Mouse (Mus musculus) heart, postnatal 25 days (tissue): Measurements from ENCODE around the gene Fbxl18. TPM values are rescaled to one million over a fixed set of nuclear protein-coding genes. Genes with fewer than 3 reads are reported as not detected.
"Not testable (repeated sequence)": the region's sequence is repeated elsewhere in the genome, so short reads cannot be mapped to it uniquely, and the experiment has no call there.

ENCODE experiments used
- DNase-seq: peaks from one replicate; pipeline ENCODE4 v3.0.0; 2022; ENCODE audit warnings: low spot score
- intact Hi-C: fragments of 180-260 bp; cut with DNase I; formaldehyde crosslinking; loops from one replicate; pipeline ENCODE4 v1.15.1; 2025
- total RNA-seq, 2 experiments: library from RNA; stranded (reverse); gene quantifications; 2 replicates each; pipeline ENCODE4 v1.2.3; 2021

Gene Fbxl18
- total RNA-seq, 2 experiments from 2014 or later = 5.4 to 6.0 TPM

GRCm38 (mm10) chr5:142841372-142842136 lies 53.7 kb downstream of the Fbxl18 start:
- intact Hi-C loops = loop anchor here (1.0 to 2.0 kb wide), 3 partner anchors 19 to 118 kb away; no protein-coding TSS in a partner anchor

GRCm38 (mm10) chr5:142837427-142837826 lies 57.8 kb downstream of the Fbxl18 start:
- intact Hi-C loops, DNase-seq: not testable (repeated sequence)

More at GRCm38 (mm10) chr5:142841372-142842136, 53.7 kb downstream of the Fbxl18 start:
- peak; percentile 13 for DNase-seq

GRCm38 (mm10) chr5:142836891-142837290 lies 58.3 kb downstream of the Fbxl18 start:
- intact Hi-C loops = no loop called here
- DNase-seq = no peak

GRCm38 (mm10) chr5:142833646-142834438 lies 61.4 kb downstream of the Fbxl18 start:
- DNase-seq = no peak
- intact Hi-C loops = no loop called here

- intact Hi-C loops = no loop called here
- no peak for DNase-seq
These were observed 69.1 kb downstream of the Fbxl18 start for GRCm38 (mm10) chr5:142826131-142826530.

GRCm38 (mm10) chr5:142825665-142826064 lies 69.6 kb downstream of the Fbxl18 start:
- intact Hi-C loops = no loop called here
- no peak for DNase-seq

- no peak for DNase-seq
- intact Hi-C loops = loop anchor here (5.0 kb wide), 2 partner anchors 83 to 108 kb away; partner anchors contain the start of gene Actb
These were observed 71.1 kb downstream of the Fbxl18 start for GRCm38 (mm10) chr5:142824091-142824490.

- DNase-seq = peak; percentile 80
- intact Hi-C loops = loop anchor here (2.0 to 5.0 kb wide), 3 partner anchors 17 to 109 kb away; partner anchors contain the start of gene Actb
These were observed 71.8 kb downstream of the Fbxl18 start for GRCm38 (mm10) chr5:142823096-142824062.

GRCm38 (mm10) chr5:142822286-142823095 lies 72.7 kb downstream of the Fbxl18 start:
- intact Hi-C loops = loop anchor here (2.0 to 5.0 kb wide), 3 partner anchors 18 to 110 kb away; partner anchors contain the start of gene Actb
- DNase-seq = no peak

- intact Hi-C loops = loop anchor here (2.0 to 5.0 kb wide), 3 partner anchors 19 to 110 kb away; partner anchors contain the start of gene Actb
- DNase-seq = no peak
These were observed 73.3 kb downstream of the Fbxl18 start for GRCm38 (mm10) chr5:142821974-142822285.

- DNase-seq = peak; percentile 87
- intact Hi-C loops = loop anchor here (5.0 kb wide), 2 partner anchors 86 to 111 kb away; partner anchors contain the start of gene Actb
These were observed 73.8 kb downstream of the Fbxl18 start for GRCm38 (mm10) chr5:142821266-142821973.

- DNase-seq = peak; percentile 48
- intact Hi-C loops = loop anchor here (5.0 kb wide), 2 partner anchors 87 to 112 kb away; partner anchors contain the start of gene Actb
These were observed 74.7 kb downstream of the Fbxl18 start for GRCm38 (mm10) chr5:142820276-142821265.

- intact Hi-C loops = loop anchor here (5.0 kb wide), 2 partner anchors 88 to 113 kb away; partner anchors contain the start of gene Actb
- peak; percentile 49 for DNase-seq
These were observed 75.6 kb downstream of the Fbxl18 start for GRCm38 (mm10) chr5:142819385-142820275.

- intact Hi-C loops = no loop called here
- DNase-seq = peak; percentile 70
These were observed 76.5 kb downstream of the Fbxl18 start for GRCm38 (mm10) chr5:142818435-142819360.
